Mouse (Mus musculus): ENCODE results near the gene Neurog2. TPM values are rescaled to one million over a fixed set of nuclear protein-coding genes. Genes with fewer than 3 reads are reported as not detected.

The Neurog2 gene
- total and polyA plus RNA-seq, 3 experiments: 0.04 TPM; not detected in 2

GRCm38 (mm10) chr3:127679703-127680102, 46.8 kb downstream of the Neurog2 start:
- no peaks in the 10 kb centered on the region for H3K4me1 ChIP-seq (ENCODE audit: control insufficient read depth in 1 of 2, insufficient read depth in 2 of 2, low read length in 2 of 2)
- H3K9me3 ChIP-seq (replicated peaks; ENCODE audit: insufficient read depth, low read length): no peaks in the 10 kb centered on the region
- no peak overlapping the region for H3K9ac ChIP-seq (ENCODE audit: control insufficient read depth, low read depth, low read length, poor library complexity, severe bottlenecking)
- H3K4me3 ChIP-seq (ENCODE audit: control insufficient read depth in 1 of 2, insufficient read depth in 1 of 2, low read depth in 2 of 2, low read length in 2 of 2): no peak overlapping the region
- no peak for DNase-seq (ENCODE audit: low read depth, low spot score)
- no peak overlapping the region for H3K27ac ChIP-seq (ENCODE audit: control insufficient read depth, low read depth, low read length)
- H3K27me3 ChIP-seq (ENCODE audit: control insufficient read depth in 1 of 2, insufficient read depth in 2 of 2, low read length in 2 of 2): no peaks in the 10 kb centered on the region
- TF ChIP-seq MAFK (IDR thresholded peaks at IDR 0.05; ENCODE audit: borderline replicate concordance, low read depth, low read length) (peak; percentile 91), CHD1 (IDR thresholded peaks at IDR 0.05; ENCODE audit: low read depth, low read length) (no peak)
- H3K36me3 ChIP-seq (ENCODE audit: control insufficient read depth in 1 of 2, insufficient read depth in 2 of 2, low read length in 2 of 2): no peaks in the 10 kb centered on the region
- H3K79me2 ChIP-seq (ENCODE audit: control insufficient read depth, insufficient read depth, low read length, poor library complexity): no peaks in the 10 kb centered on the region

Other genes starting within 250 kb of the Neurog2 start
- gene Ank2, start 133.8 kb upstream of the Neurog2 start, total RNA-seq (2012; rRNA removed): 4.0 and 4.5 TPM in 2 replicates
- 1 to 10 TPM in 1 of 2 experiments, not detected in 1; 2.7 TPM for gene Ank2, start 133.8 kb upstream of the Neurog2 start, polyA plus RNA-seq (2012; ENCODE audit: insufficient read depth in 1 of 2, insufficient read length in 2 of 2, low read depth in 1 of 2, low replicate concordance in 2 of 2, missing spikeins in 1 of 2)
- 44.2 and 50.5 TPM in 2 replicates for gene Larp7, start 79.8 kb upstream of the Neurog2 start, total RNA-seq (2012; rRNA removed)
- 100 to 1,000 TPM in 1 of 2 experiments, 10 to 100 TPM in 1; 61.3 to 252 TPM for gene Larp7, start 79.8 kb upstream of the Neurog2 start, polyA plus RNA-seq (2012; ENCODE audit: insufficient read depth in 1 of 2, insufficient read length in 2 of 2, low read depth in 1 of 2, low replicate concordance in 2 of 2, missing spikeins in 1 of 2)
- gene Zgrf1, start 79.6 kb upstream of the Neurog2 start, total RNA-seq (2012; rRNA removed): 5.7 and 6.7 TPM in 2 replicates
- gene Zgrf1, start 79.6 kb upstream of the Neurog2 start, polyA plus RNA-seq (2012; ENCODE audit: insufficient read depth in 1 of 2, insufficient read length in 2 of 2, low read depth in 1 of 2, low replicate concordance in 2 of 2, missing spikeins in 1 of 2): 1 to 10 TPM in 1 of 2 experiments, not detected in 1; 8.2 TPM
- gene Alpk1, start 147.4 kb downstream of the Neurog2 start, total RNA-seq (2012; rRNA removed): 1.8 and 2.4 TPM in 2 replicates
- 1 to 10 TPM in 1 of 2 experiments, not detected in 1; 1.8 TPM for gene Alpk1, start 147.4 kb downstream of the Neurog2 start, polyA plus RNA-seq (2012; ENCODE audit: insufficient read depth in 1 of 2, insufficient read length in 2 of 2, low read depth in 1 of 2, low replicate concordance in 2 of 2, missing spikeins in 1 of 2)
- 1.4 and 1.7 TPM in 2 replicates for gene Tifa, start 156.7 kb downstream of the Neurog2 start, total RNA-seq (2012; rRNA removed)
- gene Tifa, start 156.7 kb downstream of the Neurog2 start, polyA plus RNA-seq (2012; ENCODE audit: insufficient read depth in 1 of 2, insufficient read length in 2 of 2, low read depth in 1 of 2, low replicate concordance in 2 of 2, missing spikeins in 1 of 2): 1 to 10 TPM in 1 of 2 experiments, not detected in 1; 3.0 TPM
- gene Ap1ar, start 204.4 kb downstream of the Neurog2 start, total RNA-seq (2012; rRNA removed): 52.4 and 65.0 TPM in 2 replicates
- gene Ap1ar, start 204.4 kb downstream of the Neurog2 start, polyA plus RNA-seq (2012; ENCODE audit: insufficient read depth in 1 of 2, insufficient read length in 2 of 2, low read depth in 1 of 2, low replicate concordance in 2 of 2, missing spikeins in 1 of 2): 100 to 1,000 TPM in 1 of 2 experiments, not detected in 1; 107 TPM

Data from MEL (cell line).